Mouse (Mus musculus) liver, embryonic 15.5 days (tissue): ENCODE measurements at regions not wholly inside any gene's neighbourhood (a gene's known extent, or its start where the extent isn't known, plus 50 kb on each side); places are given as distances from the start of the nearest gene placed in this dataset.

Experiments used
- ATAC-seq: fragments of 200-750 bp; cut with Nextera tagmentation; 2 replicates; pipeline ENCODE4 v1.8.0; 2017; ENCODE audit warnings: moderate number of reproducible peaks, mild to moderate bottlenecking, moderate library complexity; ENCODE audit not compliant: insufficient read depth
- H3K27ac ChIP-seq: fragments of 300-500 bp; sonication (generic); replicated peaks from 2 replicates; pipeline ENCODE4 v1.5.1; 2015; ENCODE audit warnings: mild to moderate bottlenecking, inconsistent platforms
- H3K27me3 ChIP-seq: fragments of 300-500 bp; sonication (generic); 2 replicates; pipeline ENCODE4 v1.6.1; 2015; ENCODE audit warnings: mild to moderate bottlenecking, inconsistent platforms
- H3K36me3 ChIP-seq: fragments of 300-500 bp; sonication (generic); replicated peaks from 2 replicates; pipeline ENCODE4 v1.6.1; 2015; ENCODE audit warnings: moderate library complexity, mild to moderate bottlenecking, inconsistent platforms
- H3K4me1 ChIP-seq: fragments of 300-500 bp; sonication (generic); replicated peaks from 2 replicates; pipeline ENCODE4 v1.6.1; 2015; ENCODE audit warnings: inconsistent platforms
- H3K4me2 ChIP-seq: fragments of 300-500 bp; sonication (generic); 2 replicates; pipeline ENCODE4 v1.6.1; 2015; ENCODE audit warnings: moderate library complexity, mild to moderate bottlenecking, inconsistent platforms
- H3K4me3 ChIP-seq: fragments of 300-500 bp; sonication (generic); replicated peaks from 2 replicates; pipeline ENCODE4 v1.5.1; 2015; ENCODE audit warnings: mild to moderate bottlenecking, inconsistent platforms
- H3K9ac ChIP-seq: fragments of 300-500 bp; sonication (generic); 2 replicates; pipeline ENCODE4 v1.6.1; 2015; ENCODE audit warnings: moderate library complexity, mild to moderate bottlenecking, inconsistent platforms
- H3K9me3 ChIP-seq: fragments of 300-500 bp; sonication (generic); replicated peaks from 2 replicates; pipeline ENCODE4 v1.6.1; 2016; ENCODE audit warnings: inconsistent platforms
- WGBS: fragments of 180-500 bp; shearing (Covaris S2); methylation state at CpG from one replicate; pipeline ENCODE4 v1.1.7; 2015; ENCODE audit warnings: mixed read lengths; ENCODE audit not compliant: insufficient replicate concordance; 5-methylcytosine and 5-hydroxymethylcytosine counted together

DNA sequence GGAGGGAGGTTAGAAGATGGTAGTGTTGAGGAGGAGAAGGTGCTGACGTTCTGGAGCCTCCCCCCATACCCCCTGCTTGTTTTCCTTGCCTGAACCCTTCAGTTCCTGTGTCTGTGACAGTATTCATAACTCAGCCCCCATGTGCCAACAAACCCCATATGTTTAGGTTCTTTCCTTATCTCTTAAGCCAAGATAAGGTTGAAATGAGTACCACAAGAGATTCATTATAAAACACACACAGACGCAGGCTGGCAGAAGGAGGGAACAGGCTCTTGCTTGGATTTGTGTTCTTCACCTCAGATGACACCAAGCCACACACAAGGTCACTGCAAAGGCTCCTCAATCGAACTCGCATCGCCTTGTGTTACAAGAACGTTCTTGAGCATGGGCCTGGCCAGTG is 162.9 kb upstream of the Arid2 start:
- Histone ChIP-seq H3K27ac (no peak overlapping the region), H3K9me3 (no peaks in the 10 kb centered on the region), H3K4me3 (no peak overlapping the region), H3K27me3 (no peaks in the 10 kb centered on the region), H3K9ac (no peak overlapping the region), H3K36me3 (no peaks in the 10 kb centered on the region), H3K4me2 (no peak overlapping the region), H3K4me1 (no peaks in the 10 kb centered on the region)
- ATAC-seq: no peak
- WGBS: 54% methylated on average over 6 of the region's 6 CpGs

DNA sequence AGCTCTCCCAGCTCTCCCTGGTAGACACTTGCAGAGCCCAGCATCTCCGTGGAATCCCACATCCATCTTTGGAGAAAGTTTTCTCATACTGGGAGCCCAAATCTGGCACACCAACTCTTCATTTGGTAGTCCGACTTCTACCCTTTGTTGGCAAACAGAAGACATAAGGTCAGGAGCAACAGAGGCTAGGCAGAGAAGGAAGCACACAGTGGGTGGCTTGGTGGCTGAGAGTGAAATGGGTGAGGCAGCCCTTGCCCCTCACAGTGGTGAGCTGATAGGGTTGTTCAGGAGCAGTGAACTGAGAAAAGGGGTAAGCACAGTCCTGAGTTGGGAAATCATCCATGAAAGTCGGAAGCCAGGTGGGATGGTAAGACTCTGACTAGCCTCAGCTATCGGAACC is 157.6 kb upstream of the Arid2 start:
- Histone ChIP-seq H3K27ac (no peak overlapping the region), H3K27me3 (no peaks in the 10 kb centered on the region), H3K4me1 (no peaks in the 10 kb centered on the region), H3K9me3 (no peaks in the 10 kb centered on the region), H3K9ac (no peak overlapping the region), H3K4me2 (no peak overlapping the region), H3K4me3 (no peak overlapping the region), H3K36me3 (no peaks in the 10 kb centered on the region)
- WGBS: 56% methylated on average over 4 of the region's 4 CpGs
- ATAC-seq: no peak

DNA sequence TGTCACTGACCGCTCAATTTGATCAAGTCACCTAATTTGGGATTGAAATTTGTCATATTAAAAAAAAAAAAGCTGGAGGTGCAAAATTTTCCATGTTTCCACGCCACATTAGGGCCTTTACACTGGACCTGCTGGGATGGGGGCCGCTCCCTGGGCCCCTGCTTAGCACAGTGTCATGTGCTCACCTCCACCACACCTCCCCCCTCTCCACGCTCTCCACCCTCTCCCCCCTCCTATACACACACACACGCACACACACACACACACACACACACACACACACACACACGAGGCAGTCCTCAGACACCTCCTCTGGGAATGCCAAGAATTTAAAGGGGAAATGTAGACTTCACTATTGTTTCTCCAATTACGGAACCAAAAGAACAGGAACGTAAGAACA is 156.8 kb upstream of the Arid2 start:
- no peak overlapping the region for H3K4me2 ChIP-seq
- no peak overlapping the region for H3K4me3 ChIP-seq
- no peaks in the 10 kb centered on the region for H3K9me3 ChIP-seq
- WGBS: 65% methylated on average over 8 of the region's 8 CpGs
- no peaks in the 10 kb centered on the region for H3K27me3 ChIP-seq
- ATAC-seq: no peak
- H3K27ac ChIP-seq: no peak overlapping the region
- H3K4me1 ChIP-seq: no peaks in the 10 kb centered on the region
- H3K36me3 ChIP-seq: no peaks in the 10 kb centered on the region
- no peak overlapping the region for H3K9ac ChIP-seq

DNA sequence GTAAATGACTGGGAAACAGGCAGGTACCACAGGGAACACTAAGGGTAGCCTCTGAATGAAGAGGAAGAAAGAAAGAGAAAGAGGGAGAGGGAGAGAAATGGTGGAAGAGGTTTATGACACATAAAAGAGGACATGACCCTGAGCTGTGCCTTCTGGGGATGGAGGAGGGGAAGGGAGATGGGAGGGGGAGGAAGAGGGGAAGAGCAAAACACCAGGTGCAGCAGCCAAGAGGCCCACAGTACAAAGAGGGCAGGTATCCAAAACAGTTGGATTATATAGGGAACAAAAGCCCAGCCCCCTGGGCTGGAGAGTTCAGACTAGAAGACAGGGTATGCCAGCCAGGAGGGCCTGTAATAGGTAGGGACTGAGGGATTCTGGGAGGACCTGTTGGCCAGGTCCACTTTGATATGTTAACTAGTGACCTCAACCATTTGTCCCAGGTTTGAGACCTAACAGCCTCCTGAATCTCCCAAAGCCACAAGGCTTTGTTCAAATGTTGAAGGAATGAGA is 155.7 kb upstream of the Arid2 start:
- no peak for ATAC-seq

GRCm38 (mm10) chr15:96132636-96133035 is 154.7 kb upstream of the Arid2 start:
- ATAC-seq: no peak
- Histone ChIP-seq H3K9ac (no peak overlapping the region), H3K9me3 (no peaks in the 10 kb centered on the region), H3K27me3 (no peaks in the 10 kb centered on the region), H3K4me1 (no peaks in the 10 kb centered on the region), H3K27ac (no peak overlapping the region), H3K4me3 (no peak overlapping the region), H3K36me3 (no peaks in the 10 kb centered on the region), H3K4me2 (no peak overlapping the region)
- 38% methylated on average over 3 of the region's 3 CpGs for WGBS

More for the DNA sequence above, 155.7 kb upstream of the Arid2 start:
- Histone ChIP-seq H3K4me2 (no peak overlapping the region), H3K36me3 (no peaks in the 10 kb centered on the region), H3K27ac (no peak overlapping the region), H3K9me3 (no peaks in the 10 kb centered on the region), H3K4me3 (no peak overlapping the region), H3K4me1 (no peaks in the 10 kb centered on the region), H3K27me3 (no peaks in the 10 kb centered on the region), H3K9ac (no peak overlapping the region)

- H3K9me3 ChIP-seq: no peaks in the 10 kb centered on the region
- no peak overlapping the region for H3K27ac ChIP-seq
- no peak overlapping the region for H3K4me2 ChIP-seq
- H3K27me3 ChIP-seq: no peaks in the 10 kb centered on the region
- H3K4me1 ChIP-seq: no peaks in the 10 kb centered on the region
- WGBS: 36% methylated on average over 13 of the region's 13 CpGs
- H3K36me3 ChIP-seq: no peaks in the 10 kb centered on the region
- no peak overlapping the region for H3K4me3 ChIP-seq
- H3K9ac ChIP-seq: no peak overlapping the region
- ATAC-seq: no peak
Measured at GRCm38 (mm10) chr15:96135250-96135731, 152.0 kb upstream of the Arid2 start.

GRCm38 (mm10) chr15:96135816-96136215 is 151.5 kb upstream of the Arid2 start:
- Histone ChIP-seq H3K4me2 (no peak overlapping the region), H3K9me3 (no peaks in the 10 kb centered on the region), H3K9ac (no peak overlapping the region), H3K27ac (no peak overlapping the region), H3K36me3 (no peaks in the 10 kb centered on the region), H3K4me1 (no peaks in the 10 kb centered on the region), H3K27me3 (no peaks in the 10 kb centered on the region), H3K4me3 (no peak overlapping the region)
- 7% methylated on average over 6 of the region's 6 CpGs for WGBS
- ATAC-seq: no peak

- Histone ChIP-seq H3K9ac (no peak overlapping the region), H3K9me3 (no peaks in the 10 kb centered on the region), H3K36me3 (no peaks in the 10 kb centered on the region), H3K4me2 (no peak overlapping the region), H3K4me3 (no peak overlapping the region), H3K27ac (no peak overlapping the region), H3K4me1 (no peaks in the 10 kb centered on the region), H3K27me3 (no peaks in the 10 kb centered on the region)
- ATAC-seq: no peak
- 76% methylated on average over 17 of the region's 17 CpGs for WGBS
Measured at GRCm38 (mm10) chr15:96137534-96137933, 149.8 kb upstream of the Arid2 start.

DNA sequence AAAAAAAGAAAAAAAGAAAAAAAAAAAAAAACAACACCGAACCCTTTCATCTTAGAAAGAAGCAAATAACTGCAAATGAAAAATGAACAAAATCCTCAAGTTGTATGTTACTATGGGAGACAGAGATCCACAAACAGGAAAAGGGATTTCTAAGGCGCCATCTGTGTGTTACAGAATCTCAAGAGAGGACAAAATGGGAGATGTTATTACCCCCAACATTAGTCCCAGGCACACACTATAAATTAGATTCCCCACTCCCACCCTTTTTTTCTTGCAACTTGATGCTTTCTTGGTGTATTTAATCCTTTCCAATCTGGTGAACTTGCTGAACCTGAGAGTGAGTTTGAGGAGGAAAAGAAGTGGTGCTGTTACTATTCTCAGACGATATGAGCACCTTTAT is 149.4 kb upstream of the Arid2 start:
- H3K27ac ChIP-seq: no peak overlapping the region
- no peak overlapping the region for H3K9ac ChIP-seq
- ATAC-seq: no peak
- no peaks in the 10 kb centered on the region for H3K36me3 ChIP-seq
- H3K4me2 ChIP-seq: no peak overlapping the region
- H3K9me3 ChIP-seq: no peaks in the 10 kb centered on the region
- H3K4me3 ChIP-seq: no peak overlapping the region
- no peaks in the 10 kb centered on the region for H3K4me1 ChIP-seq
- H3K27me3 ChIP-seq: no peaks in the 10 kb centered on the region
- WGBS: 67% methylated on average over 3 of the region's 3 CpGs

- Histone ChIP-seq H3K4me1 (no peaks in the 10 kb centered on the region), H3K27ac (no peak overlapping the region), H3K9me3 (no peaks in the 10 kb centered on the region), H3K36me3 (no peaks in the 10 kb centered on the region), H3K27me3 (no peaks in the 10 kb centered on the region), H3K9ac (no peak overlapping the region), H3K4me2 (no peak overlapping the region), H3K4me3 (no peak overlapping the region)
- WGBS: 60% methylated on average over 6 of the region's 6 CpGs
- ATAC-seq: no peak
Measured at GRCm38 (mm10) chr15:96153489-96153888, 133.8 kb upstream of the Arid2 start.

DNA sequence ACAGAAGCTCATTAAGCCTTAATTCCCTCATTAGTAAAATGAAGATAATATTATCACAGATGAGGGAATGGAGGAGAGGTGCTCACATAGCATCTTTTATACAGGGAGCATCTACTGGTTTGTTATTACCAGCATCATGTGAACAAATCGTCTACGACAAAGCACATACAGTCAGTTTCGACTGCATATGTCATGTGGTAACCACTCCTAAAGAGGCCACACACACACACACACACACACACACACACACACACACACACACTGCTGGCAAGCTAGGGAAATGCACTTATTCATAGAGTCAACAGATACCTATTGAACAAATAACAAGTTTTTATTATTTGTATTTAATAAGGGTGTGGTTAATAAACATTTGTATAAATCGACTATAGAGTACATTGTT is 129.0 kb upstream of the Arid2 start:
- no peak overlapping the region for H3K9ac ChIP-seq
- H3K4me3 ChIP-seq: no peak overlapping the region
- H3K27ac ChIP-seq: no peak overlapping the region
- H3K9me3 ChIP-seq: no peaks in the 10 kb centered on the region
- no peak overlapping the region for H3K4me2 ChIP-seq
- no peaks in the 10 kb centered on the region for H3K36me3 ChIP-seq
- no peaks in the 10 kb centered on the region for H3K4me1 ChIP-seq
- 73% methylated on average over 4 of the region's 4 CpGs for WGBS
- ATAC-seq: no peak
- no peaks in the 10 kb centered on the region for H3K27me3 ChIP-seq

- Histone ChIP-seq H3K9me3 (no peaks in the 10 kb centered on the region), H3K9ac (no peak overlapping the region), H3K27ac (no peak overlapping the region), H3K36me3 (no peaks in the 10 kb centered on the region), H3K4me3 (no peak overlapping the region), H3K27me3 (peaks cover 7% of the 10 kb centered on the region), H3K4me2 (no peak overlapping the region), H3K4me1 (no peaks in the 10 kb centered on the region)
- 61% methylated on average over 13 of the region's 13 CpGs for WGBS
- no peak for ATAC-seq
Measured at GRCm38 (mm10) chr15:96164771-96165431, 122.4 kb upstream of the Arid2 start.
